Mouse (Mus musculus) G1E-ER4 (cell line): ENCODE data around the gene Atp5f1. TPM values are rescaled to one million over a fixed set of nuclear protein-coding genes. Genes with fewer than 3 reads are reported as not detected.

Experiments
- GATA1 ChIP-seq: IDR thresholded peaks from one replicate; pipeline ENCODE4 v1.8.0; 2012; ENCODE audit warnings: low read length, inconsistent platforms
- polyA plus RNA-seq: library from polyadenylated mRNA; stranded (reverse); fragments of >175 nt; gene quantifications from 2 replicates; pipeline ENCODE4 v1.2.3, GENCODE M21; 2012

Atp5f1 gene
- polyA plus RNA-seq, 1 experiment: 96.5 TPM

DNA sequence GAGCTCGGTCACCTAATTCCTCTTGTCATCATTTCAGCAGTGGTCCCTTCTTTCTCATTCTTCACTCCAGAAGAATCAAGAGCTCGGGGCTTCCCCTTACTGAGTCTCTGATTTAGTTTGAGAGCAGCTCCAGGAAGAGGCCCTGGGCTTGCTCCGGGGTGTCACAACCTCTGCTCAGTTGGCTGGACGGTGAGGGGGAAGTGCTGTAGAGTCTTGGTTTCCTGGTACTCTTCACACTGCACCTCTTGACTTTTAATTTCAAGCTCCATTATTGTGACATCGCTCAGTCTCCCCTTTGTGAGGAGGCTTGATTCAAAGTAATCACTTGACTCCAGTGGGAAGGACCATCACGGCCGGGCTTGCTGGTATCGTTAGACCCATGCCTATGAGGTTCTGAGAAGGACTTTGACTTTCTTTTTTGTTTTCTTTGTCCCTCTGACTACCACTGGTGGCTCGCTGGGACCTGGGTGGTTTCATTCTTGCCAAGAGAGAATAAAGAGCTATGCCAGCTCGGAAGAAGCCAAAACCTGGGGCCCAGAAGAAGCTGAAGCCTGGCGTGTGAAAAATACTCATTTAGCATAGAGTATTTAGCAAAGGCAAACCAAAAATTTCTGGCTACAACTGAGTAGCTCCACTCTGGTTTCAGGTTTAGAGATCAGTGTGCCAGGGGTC is 49.2 kb downstream of the Atp5f1 start:
- TF ChIP-seq GATA1: no peak

DNA sequence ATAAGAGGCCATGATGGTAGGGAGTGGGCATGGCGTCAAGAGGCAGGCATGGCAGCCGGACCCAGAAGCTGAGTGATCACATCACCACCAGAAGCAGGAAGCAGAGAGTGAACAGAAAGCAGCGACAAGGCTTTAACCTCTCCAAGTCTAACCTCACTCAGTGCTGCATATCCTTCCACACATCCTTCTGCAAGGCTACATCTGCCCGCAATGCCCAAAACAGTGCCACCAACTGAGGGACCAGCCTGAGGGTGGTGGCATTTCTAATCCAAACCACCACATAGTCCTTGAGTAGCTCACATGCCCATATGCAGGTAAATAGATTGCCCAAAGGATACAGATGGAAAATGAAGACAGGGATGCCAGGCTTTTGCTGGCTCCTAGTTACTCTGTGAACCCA is 50.9 kb downstream of the Atp5f1 start:
- no peak for TF ChIP-seq GATA1

DNA sequence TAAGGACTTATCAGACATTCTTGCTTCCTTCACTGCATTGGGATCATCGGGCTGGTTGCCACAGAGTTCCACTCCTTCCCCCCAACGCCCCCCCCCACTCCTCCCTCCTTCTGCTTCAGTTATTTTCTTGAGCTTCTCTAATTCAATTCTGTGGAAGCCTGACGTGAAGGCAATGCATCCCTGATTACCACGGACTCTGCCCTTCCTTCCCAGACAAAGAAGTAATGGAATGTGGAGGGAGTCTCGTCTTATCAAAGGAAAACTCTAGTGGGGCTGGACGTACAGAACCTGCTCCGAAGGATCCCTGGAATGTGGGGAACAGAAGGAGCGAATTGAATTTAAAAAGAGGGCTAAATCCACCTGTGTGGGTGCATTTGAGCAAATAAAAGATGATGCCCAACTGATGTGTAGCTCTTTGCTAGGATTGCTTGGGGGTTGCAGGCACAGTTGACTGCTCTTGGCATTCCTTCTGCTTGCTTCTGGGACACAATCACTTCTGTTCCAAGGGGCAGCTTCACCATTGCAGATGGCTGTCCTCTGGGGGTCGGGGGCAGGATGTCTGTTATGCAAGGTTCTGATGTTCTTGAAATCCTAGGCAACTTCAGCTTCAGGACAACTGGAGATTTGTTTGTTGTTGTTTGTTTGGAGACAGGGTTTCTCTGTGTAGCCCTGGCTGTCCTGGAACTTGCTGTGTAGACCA is 51.8 kb downstream of the Atp5f1 start:
- TF ChIP-seq GATA1: no peak

DNA sequence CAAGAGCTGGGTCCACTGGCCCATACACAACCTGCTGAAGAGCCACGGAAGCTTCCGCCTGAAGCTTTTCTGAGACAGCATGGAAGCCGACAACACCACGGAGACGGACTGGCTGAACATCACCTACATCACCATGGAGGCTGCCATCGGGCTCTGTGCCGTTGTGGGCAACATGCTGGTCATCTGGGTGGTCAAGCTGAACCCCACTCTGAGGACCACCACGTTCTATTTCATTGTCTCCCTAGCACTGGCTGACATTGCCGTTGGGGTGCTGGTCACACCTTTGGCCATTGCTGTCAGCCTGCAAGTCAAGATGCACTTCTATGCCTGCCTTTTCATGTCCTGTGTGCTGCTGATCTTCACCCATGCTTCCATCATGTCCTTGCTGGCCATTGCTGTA is 55.2 kb downstream of the Atp5f1 start:
- TF ChIP-seq GATA1: no peak

DNA sequence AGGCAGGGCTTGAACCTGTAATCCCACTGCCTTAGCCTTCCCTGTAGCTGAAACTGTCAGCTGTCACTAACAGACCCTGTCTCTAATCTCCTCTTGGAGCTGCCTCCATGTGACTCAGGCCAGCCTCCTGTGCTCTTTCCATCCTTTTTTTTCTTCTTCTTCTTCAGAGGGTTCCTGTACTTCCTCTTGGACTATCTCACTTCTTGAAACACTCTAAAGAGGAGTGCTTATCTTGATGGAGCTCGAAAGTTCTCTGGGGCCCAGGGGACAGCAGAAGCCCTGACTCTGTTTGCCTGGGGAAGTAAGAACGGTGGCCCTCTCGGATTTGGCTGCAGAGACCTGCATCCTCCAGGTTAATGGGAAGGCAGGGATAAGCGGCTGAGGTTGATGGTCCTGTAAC is 55.7 kb downstream of the Atp5f1 start:
- TF ChIP-seq GATA1: no peak

DNA sequence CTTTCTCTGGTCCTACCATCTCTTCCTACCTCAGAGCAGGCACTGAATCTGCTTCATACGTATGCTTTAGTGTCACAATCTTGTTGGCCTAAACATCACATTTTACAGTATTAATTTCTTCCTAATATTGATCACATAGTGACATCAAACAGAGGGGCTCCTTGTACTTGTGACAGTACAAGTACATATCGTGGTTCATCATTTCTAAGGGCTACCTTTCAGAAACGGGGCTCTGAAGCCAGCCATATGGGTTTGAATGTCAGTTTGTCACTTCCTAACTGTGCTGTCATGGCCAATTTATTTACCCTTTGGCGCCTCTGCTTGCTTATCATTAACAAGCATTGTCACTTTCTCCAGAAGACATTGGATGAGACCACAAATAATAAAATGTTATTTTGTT is 58.4 kb downstream of the Atp5f1 start:
- TF ChIP-seq GATA1: no peak

DNA sequence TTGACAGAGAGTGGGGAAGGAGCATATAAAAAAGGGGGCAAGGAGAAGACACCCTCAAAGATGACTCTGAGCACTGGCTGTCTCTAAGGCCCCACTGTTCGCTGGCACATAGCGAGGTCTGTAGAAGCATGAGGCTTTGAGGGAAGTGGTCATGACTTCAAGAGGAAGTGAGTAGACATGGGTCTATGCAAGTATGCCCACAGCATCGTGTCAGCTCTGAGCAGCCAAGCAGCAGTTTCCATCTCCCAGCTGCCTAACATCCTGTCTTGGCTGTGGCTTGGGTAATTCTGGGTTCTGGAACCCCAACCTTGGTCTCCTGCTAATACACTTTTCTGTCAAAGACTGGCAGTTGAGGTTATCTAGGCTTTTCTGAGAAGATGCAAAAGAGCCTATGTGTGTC is 59.2 kb downstream of the Atp5f1 start:
- TF ChIP-seq GATA1: no peak

DNA sequence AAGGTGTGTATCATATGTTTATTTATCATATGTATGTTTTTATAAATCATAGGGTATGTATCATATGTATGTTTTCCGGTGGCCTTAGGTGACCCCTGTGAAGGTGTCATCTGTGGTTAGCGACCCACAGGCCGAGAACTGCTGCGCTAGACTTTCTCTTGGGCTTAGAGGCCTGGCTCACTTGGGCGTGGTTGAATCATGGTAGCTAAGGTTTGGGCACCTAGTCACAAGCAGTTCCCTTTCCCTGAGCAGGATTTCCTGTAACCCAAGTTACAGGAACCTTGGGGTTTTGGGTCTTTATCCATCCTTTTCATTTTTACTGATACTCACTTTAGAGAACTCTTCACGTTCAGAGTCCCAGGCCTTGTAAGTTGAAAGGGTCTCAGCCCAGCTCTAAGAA is 59.6 kb downstream of the Atp5f1 start:
- no peak for TF ChIP-seq GATA1

DNA sequence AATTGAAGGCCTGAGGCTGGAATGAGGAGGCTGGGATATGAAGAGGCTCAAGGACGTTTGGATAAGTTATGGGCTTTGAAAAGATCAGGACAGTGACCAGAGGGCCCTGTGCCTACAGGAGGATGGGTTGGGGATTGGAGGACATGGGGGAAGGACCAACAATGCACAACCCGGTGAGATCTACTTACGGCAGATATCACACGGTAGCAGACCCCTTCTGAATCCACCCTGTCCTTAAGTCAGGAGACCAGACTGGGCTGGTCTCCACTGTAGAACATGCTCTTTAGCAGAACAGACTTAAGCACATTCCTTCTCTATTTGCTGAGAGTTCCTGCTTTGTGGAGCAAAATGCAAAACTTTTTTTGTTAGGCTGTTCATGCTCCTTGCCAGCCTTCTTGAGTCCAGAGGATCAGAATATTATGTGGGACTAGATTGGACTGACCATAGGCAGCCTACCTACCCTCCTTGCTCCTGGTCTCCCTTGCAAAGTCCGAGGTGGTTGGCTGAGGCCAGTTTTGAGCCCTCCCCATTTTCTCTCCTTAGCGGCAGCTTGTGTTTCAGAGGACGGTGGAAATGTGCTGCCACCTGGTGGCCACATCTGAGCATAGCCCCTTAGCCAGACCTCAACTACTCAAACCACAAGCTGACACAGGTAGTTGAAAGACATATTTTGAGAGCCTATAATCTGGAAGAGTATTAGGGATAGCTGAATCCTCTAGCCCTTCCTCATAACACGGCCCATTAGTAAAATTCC is 60.3 kb downstream of the Atp5f1 start:
- TF ChIP-seq GATA1: no peak

DNA sequence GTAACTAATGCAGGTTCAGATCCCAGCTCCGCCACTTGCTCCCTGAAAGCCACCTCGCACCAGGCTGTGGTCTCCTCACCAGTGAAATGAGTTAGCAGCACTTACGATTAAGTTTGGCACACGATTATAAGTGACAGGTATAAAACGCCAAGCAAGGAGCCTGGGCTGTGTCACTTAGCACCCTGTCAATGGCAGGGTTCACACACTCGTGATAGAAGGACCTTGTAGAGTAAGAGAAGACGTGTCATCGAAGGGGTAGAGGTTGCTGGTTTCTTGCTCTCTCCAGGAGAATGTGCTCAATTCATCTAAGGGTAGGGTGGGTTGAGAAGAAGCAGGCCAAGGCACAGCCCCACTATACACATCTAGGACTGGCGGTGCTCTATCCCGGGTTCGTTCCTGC is 61.0 kb downstream of the Atp5f1 start:
- no peak for TF ChIP-seq GATA1

DNA sequence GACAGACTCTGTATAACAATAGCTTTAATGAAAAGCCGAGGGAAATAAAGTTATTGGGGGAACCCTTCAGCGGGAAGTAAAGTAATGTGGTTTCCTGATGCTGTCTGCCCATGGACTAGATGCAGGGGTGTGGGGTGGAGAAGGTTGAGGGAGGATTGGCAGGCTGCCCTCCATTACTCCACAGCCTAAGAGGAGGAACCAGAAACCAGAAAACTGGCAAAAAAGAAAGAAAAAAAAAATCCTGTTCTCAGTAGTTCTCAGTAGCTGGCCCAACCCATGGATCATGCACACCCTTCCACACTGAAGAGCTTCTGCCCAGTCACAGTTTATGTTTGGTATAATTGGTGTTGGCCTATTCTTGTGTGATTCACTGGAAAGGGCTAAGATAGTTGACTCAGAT is 61.6 kb downstream of the Atp5f1 start:
- TF ChIP-seq GATA1: no peak

DNA sequence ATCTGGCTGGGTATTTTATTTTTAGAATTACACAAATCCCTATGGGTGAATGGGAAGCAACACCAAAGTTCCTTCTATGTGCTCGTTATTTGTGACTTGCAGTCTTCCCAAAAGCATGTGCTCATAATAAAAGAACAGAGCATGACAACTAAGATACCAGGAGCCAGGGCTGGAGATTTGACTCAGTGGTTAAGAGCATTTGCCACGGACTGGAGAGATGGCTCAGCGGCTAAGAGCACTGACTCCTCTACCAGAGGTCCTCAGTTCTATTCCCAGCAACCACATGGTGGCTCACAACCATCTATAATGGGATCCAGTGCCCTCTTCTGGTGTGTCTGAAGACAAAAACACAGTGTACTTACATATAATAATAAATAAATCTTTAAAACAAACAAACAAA is 63.1 kb downstream of the Atp5f1 start:
- TF ChIP-seq GATA1: no peak

DNA sequence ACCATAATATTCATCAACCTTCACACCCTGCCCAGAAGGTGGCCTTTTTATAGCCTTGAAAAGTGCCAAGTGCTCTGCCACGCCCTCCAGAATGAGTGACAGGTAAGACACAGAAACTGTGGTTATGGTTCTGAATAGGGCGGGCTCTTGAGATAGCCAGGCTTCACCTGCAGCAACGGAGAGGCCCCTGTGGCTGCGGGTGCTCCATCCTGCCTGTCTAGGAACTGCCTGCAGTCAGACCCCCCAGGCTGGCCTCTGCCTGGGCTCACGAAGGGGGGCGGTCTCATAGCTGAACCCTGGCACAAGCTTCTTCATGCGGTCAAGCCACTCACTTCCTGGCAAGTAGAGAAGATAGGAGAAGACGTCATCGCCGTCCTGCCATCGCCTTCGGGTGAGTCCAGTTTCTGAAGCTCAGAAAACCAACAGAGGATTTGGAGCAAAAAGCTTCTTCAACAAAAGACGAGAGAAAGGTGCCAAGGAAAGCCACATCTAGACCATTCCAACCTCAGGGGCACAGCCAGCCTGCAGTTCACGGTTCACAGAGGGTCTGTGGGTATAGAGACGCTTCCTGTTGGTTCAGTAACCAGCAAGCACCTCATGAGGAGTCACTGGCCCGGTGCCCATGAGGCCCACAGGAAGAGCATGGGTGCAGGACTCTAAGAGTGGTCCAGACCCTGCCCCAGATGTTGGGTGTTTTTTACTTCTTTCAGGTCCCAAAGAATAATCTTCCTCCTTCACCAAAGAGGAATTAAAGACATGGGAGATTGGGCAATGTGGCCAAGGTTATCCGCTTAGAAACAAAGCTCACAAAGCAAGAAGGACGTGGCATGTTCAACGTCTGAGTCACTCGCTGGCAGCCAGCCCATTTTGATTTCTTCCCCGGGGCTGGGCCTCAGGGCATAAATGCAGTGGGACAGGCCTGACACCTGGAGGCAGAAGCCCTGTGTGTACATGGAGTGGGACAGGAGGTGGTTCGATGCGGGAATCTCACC is 65.0 kb downstream of the Atp5f1 start:
- no peak for TF ChIP-seq GATA1

DNA sequence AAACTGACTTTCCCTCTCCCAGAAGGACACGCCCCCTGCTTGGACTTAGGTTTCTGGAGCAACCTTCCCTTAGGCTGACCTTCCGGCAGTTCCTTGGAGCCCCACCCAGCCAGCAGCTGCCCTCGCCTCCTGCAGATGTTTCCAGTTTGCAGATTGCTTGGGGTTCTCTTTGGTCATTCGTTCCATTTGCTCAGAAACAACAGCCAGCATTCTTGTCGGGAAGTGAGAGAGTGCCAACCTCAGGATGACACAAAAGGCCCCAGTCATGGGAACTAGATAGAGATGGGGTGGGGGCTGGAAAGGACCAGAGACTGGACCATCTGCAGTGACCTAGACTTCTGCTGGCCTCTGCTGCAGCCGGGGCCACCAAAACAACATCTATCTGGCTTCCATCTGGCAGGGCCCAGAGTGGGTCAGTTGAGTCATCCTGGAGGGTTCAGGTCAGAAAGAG is 65.9 kb downstream of the Atp5f1 start:
- no peak for TF ChIP-seq GATA1

Other genes starting within 250 kb of the Atp5f1 start
- gene Rap1a, start 158.8 kb downstream of the Atp5f1 start, polyA plus RNA-seq: 17.1 and 25.4 TPM in 2 replicates
- not detected in 2 replicates for gene Adora3, start 89.2 kb downstream of the Atp5f1 start, polyA plus RNA-seq
- not detected in 2 replicates for gene Tmigd3, start 89.2 kb downstream of the Atp5f1 start, polyA plus RNA-seq
- 0.56 TPM in 2 replicates for gene I830077J02Rik, start 27.4 kb downstream of the Atp5f1 start, polyA plus RNA-seq
- gene Wdr77, start 730 bp downstream of the Atp5f1 start, polyA plus RNA-seq: 87.9 and 105 TPM in 2 replicates
- gene Ovgp1, start 13.6 kb upstream of the Atp5f1 start, polyA plus RNA-seq: 0.13 and 0.23 TPM in 2 replicates
- not detected in 2 replicates for gene Pifo, start 54.5 kb upstream of the Atp5f1 start, polyA plus RNA-seq
- not detected in 2 replicates for gene Chil5, start 72.7 kb upstream of the Atp5f1 start, polyA plus RNA-seq
- gene Chia1, start 153.1 kb upstream of the Atp5f1 start, polyA plus RNA-seq: not detected in 2 replicates
- gene Chil3, start 207.5 kb upstream of the Atp5f1 start, polyA plus RNA-seq: not detected in 2 replicates